Mouse (Mus musculus) intestine, embryonic 15.5 days (tissue): ENCODE data around the gene Pim1. TPM values are rescaled to one million over a fixed set of nuclear protein-coding genes. Genes with fewer than 3 reads are reported as not detected.

Experiments
- ATAC-seq: fragments of 200-750 bp; cut with Nextera tagmentation; 2 replicates; pipeline ENCODE4 v1.8.0; 2017; ENCODE audit warnings: moderate TSS enrichment, moderate library complexity
- H3K27ac ChIP-seq: fragments of 300-500 bp; sonication (generic); 2 replicates; pipeline ENCODE4 v1.5.1; 2015; ENCODE audit warnings: mild to moderate bottlenecking, inconsistent platforms
- H3K27me3 ChIP-seq: fragments of 300-500 bp; sonication (generic); replicated peaks from 2 replicates; pipeline ENCODE4 v1.6.1; 2015; ENCODE audit warnings: inconsistent platforms
- H3K36me3 ChIP-seq: fragments of 300-500 bp; sonication (generic); 2 replicates; pipeline ENCODE4 v1.6.1; 2015; ENCODE audit warnings: inconsistent platforms
- H3K4me1 ChIP-seq: fragments of 300-500 bp; sonication (generic); replicated peaks from 2 replicates; pipeline ENCODE4 v1.6.1; 2015; ENCODE audit warnings: inconsistent platforms
- H3K4me2 ChIP-seq: fragments of 300-500 bp; sonication (generic); replicated peaks from 2 replicates; pipeline ENCODE4 v1.6.1; 2015; ENCODE audit warnings: mild to moderate bottlenecking, inconsistent platforms
- H3K4me3 ChIP-seq: fragments of 300-500 bp; sonication (generic); replicated peaks from 2 replicates; pipeline ENCODE4 v1.5.1; 2015; ENCODE audit warnings: inconsistent platforms
- H3K9ac ChIP-seq: fragments of 300-500 bp; sonication (generic); 2 replicates; pipeline ENCODE4 v1.6.1; 2015; ENCODE audit warnings: inconsistent platforms
- H3K9me3 ChIP-seq: fragments of 300-500 bp; sonication (generic); 2 replicates; pipeline ENCODE4 v1.6.1; 2016; ENCODE audit warnings: inconsistent platforms
- WGBS: fragments of 180-500 bp; shearing (Covaris S2); methylation state at CpG from one replicate; pipeline ENCODE4 v1.1.7; 2015; 5-methylcytosine and 5-hydroxymethylcytosine counted together
- polyA plus RNA-seq: library from polyadenylated mRNA; unstranded; fragments of >200 nt; fragmentation: Nextera tagmentation; extraction: Ambion mirVana; gene quantifications from 2 replicates; pipeline ENCODE4 v1.2.1, GENCODE M21; 2015

Gene Pim1
- polyA plus RNA-seq, 1 experiment from 2014 or later, result 13.4 TPM

GRCm38 (mm10) chr17:29455411-29456120 is 35.0 kb upstream of the Pim1 start:
- 73% methylated on average over 9 of the region's 9 CpGs for WGBS
- Histone ChIP-seq H3K27ac (no peak overlapping the region), H3K4me1 (peaks cover 39% of the 10 kb centered on the region)

DNA sequence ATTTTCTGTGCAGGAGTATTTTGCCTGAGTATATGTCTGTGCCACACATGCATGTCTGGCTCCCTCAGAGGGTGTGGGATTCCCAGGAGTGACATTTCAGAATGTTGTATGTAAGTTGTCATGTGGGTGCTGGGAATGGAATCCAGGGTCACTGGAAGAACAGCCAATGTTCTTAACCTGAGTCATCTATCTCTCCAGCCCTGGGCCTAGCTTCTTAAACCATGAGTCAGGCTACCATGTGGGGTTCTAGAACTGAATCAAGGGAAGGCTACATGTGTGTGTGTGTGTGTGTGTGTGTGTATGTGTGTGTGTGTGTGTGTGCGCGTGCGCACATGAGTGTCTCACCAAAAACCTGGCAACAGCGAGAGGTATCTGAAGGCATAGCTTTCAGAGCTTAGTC is 34.1 kb upstream of the Pim1 start:
- 91% methylated on average over 4 of the region's 4 CpGs for WGBS
- H3K9ac ChIP-seq, result no peak overlapping the region

More at GRCm38 (mm10) chr17:29455411-29456120, 35.0 kb upstream of the Pim1 start:
- Histone ChIP-seq H3K9ac (no peak overlapping the region), H3K9me3 (no peaks in the 10 kb centered on the region), H3K27me3 (no peaks in the 10 kb centered on the region), H3K4me2 (no peak overlapping the region), H3K4me3 (no peak overlapping the region), H3K36me3 (no peaks in the 10 kb centered on the region)
- ATAC-seq, result no peak

GRCm38 (mm10) chr17:29456926-29457325 is 33.6 kb upstream of the Pim1 start:
- Histone ChIP-seq H3K27me3 (no peaks in the 10 kb centered on the region), H3K9ac (no peak overlapping the region), H3K9me3 (no peaks in the 10 kb centered on the region), H3K4me1 (peaks cover 27% of the 10 kb centered on the region), H3K4me2 (no peak overlapping the region), H3K27ac (no peak overlapping the region), H3K4me3 (no peak overlapping the region), H3K36me3 (no peaks in the 10 kb centered on the region)
- no peak for ATAC-seq
- 83% methylated on average over 2 of the region's 2 CpGs for WGBS

More for the DNA sequence above, 34.1 kb upstream of the Pim1 start:
- Histone ChIP-seq H3K27ac (no peak overlapping the region), H3K4me2 (no peak overlapping the region), H3K4me1 (peaks cover 30% of the 10 kb centered on the region), H3K9me3 (no peaks in the 10 kb centered on the region), H3K36me3 (no peaks in the 10 kb centered on the region), H3K27me3 (no peaks in the 10 kb centered on the region), H3K4me3 (no peak overlapping the region)
- ATAC-seq, result no peak

DNA sequence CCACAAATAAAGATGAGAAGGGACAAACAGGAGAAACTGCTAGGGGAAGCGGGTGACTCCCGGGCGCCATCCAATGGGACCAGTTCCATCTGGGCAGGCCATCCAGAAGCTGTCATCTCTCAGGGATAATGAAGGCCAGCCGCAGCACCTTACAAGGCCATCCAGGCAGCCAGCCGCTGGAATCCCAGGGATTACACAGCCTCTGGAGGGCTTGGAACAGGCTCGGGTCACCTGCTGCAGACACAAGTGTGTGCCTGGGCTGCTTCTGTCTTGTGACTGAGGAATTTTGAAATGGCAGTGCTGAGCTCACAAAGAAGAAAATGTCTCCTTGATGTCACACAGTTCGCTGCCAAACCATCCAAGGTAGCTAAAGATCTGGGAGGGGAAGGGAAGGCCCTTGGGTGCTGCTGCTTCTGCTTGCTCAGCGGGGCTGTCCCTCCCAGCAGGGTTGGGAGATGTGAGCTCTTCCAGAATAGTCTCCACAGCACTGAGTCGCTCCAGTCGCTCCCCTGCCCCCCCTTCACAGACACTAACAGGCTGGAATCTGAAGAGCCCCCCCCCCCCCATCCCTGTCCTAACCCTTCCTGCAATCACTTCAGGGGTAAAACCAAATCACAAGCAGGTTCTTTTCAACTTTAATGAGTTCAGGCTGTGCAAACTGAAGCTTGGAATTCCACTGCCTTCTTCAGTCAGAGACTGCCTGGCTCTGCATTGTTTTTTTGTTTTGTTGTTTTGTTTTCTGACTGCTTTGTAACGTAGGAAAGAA is 32.6 kb upstream of the Pim1 start:
- no peak overlapping the region for H3K9ac ChIP-seq
- WGBS, result 43% methylated on average over 11 of the region's 11 CpGs
- peaks cover 27% of the 10 kb centered on the region for H3K4me1 ChIP-seq
- H3K9me3 ChIP-seq, result no peaks in the 10 kb centered on the region
- H3K4me3 ChIP-seq, result no peak overlapping the region
- H3K4me2 ChIP-seq, result no peak overlapping the region
- no peaks in the 10 kb centered on the region for H3K36me3 ChIP-seq
- H3K27me3 ChIP-seq, result no peaks in the 10 kb centered on the region
- peak overlapping the region; percentile 51 for H3K27ac ChIP-seq
- no peak for ATAC-seq

- no peak overlapping the region for H3K9ac ChIP-seq
- H3K4me1 ChIP-seq, result peaks cover 36% of the 10 kb centered on the region
- peak overlapping the region; percentile 66 for H3K27ac ChIP-seq
- H3K4me2 ChIP-seq, result peak overlapping the region; percentile 54
- peak overlapping the region; percentile 11; the same call in 1 of the 2 replicates for H3K4me3 ChIP-seq
- no peaks in the 10 kb centered on the region for H3K27me3 ChIP-seq
- ATAC-seq, result no peak; the same call in 1 of the 2 replicates
- no peaks in the 10 kb centered on the region for H3K9me3 ChIP-seq
- whole genome bisulfite sequencing, result 7% methylated on average over 24 of the region's 24 CpGs
- H3K36me3 ChIP-seq, result no peaks in the 10 kb centered on the region
These were observed 31.0 kb upstream of the Pim1 start for GRCm38 (mm10) chr17:29459321-29460118.

DNA sequence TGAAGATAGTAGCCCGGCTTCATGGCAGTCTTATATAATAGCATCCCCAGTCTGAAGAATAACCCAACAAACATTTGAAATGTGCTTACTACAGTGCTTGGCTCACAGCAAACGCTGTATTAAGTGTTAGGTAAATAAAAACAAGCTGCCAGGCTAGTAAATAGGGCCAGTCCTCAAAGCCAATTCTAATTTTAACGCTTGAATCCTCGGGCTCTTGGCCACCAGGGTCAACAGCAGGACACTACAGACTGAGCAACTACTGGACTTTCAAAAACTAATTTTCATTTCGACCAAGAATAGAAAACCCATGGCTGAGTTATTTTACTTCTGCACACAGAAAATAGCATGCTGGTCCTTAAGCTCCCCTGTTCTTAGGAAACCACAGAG is 30.4 kb upstream of the Pim1 start:
- no peak for ATAC-seq
- Histone ChIP-seq H3K27ac (no peak overlapping the region; the same call in 1 of the 2 replicates), H3K4me2 (no peak overlapping the region), H3K9me3 (no peaks in the 10 kb centered on the region), H3K36me3 (no peaks in the 10 kb centered on the region), H3K4me3 (no peak overlapping the region), H3K27me3 (no peaks in the 10 kb centered on the region), H3K9ac (no peak overlapping the region), H3K4me1 (peaks cover 36% of the 10 kb centered on the region)
- WGBS, result 33% methylated on average over 5 of the region's 5 CpGs

- H3K27me3 ChIP-seq, result no peaks in the 10 kb centered on the region
- H3K4me1 ChIP-seq, result peaks cover 35% of the 10 kb centered on the region
- H3K9me3 ChIP-seq, result no peaks in the 10 kb centered on the region
- peak overlapping the region; percentile 27 for H3K4me3 ChIP-seq
- WGBS, result 22% methylated on average over 13 of the region's 13 CpGs
- ATAC-seq, result peak; percentile 50
- peak overlapping the region; percentile 88 for H3K27ac ChIP-seq
- H3K36me3 ChIP-seq, result no peaks in the 10 kb centered on the region
- no peak overlapping the region for H3K9ac ChIP-seq
- H3K4me2 ChIP-seq, result peak overlapping the region; percentile 54
These were observed 26.9 kb upstream of the Pim1 start for GRCm38 (mm10) chr17:29463627-29464026.

- no peaks in the 10 kb centered on the region for H3K27me3 ChIP-seq
- peak; percentile 80 for ATAC-seq
- H3K36me3 ChIP-seq, result no peaks in the 10 kb centered on the region
- H3K4me3 ChIP-seq, result peak overlapping the region; percentile 27
- no peaks in the 10 kb centered on the region for H3K9me3 ChIP-seq
- peak overlapping the region; percentile 88 for H3K27ac ChIP-seq
- H3K4me2 ChIP-seq, result peak overlapping the region; percentile 54
- no peak overlapping the region for H3K9ac ChIP-seq
- H3K4me1 ChIP-seq, result peaks cover 34% of the 10 kb centered on the region
- WGBS, result 4% methylated on average over 14 of the region's 14 CpGs
These were observed 26.5 kb upstream of the Pim1 start for GRCm38 (mm10) chr17:29464068-29464467.

DNA sequence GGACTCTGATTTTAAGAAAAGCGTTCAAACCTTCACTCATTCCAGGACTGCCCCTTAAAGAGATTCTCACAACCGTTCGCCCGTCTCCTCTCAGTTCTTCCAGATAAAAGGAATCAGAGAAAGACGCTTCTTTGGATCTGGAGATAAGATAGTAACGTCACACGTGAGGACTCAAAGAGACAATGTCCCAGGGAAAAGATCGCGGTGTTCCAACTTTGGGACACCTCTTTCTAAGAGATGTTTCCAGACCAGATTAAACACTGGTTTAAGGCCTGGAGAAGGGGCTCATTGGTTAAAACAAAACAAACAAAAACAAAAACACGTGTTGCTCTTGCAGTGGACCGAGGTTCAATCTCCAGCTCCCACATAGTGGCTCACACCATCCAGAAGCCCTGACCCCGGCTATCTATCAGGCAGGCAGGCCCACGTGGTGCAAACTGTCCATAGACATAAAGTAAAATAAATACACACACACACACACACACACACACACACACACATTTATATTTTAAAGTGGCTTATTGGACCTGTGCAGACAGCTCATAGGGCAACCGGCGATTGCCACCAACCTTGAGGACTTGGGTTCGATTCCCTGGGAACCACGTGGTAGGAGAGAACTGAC is 25.9 kb upstream of the Pim1 start:
- Histone ChIP-seq H3K27ac (peak overlapping the region; percentile 88), H3K4me1 (peaks cover 31% of the 10 kb centered on the region), H3K9me3 (no peaks in the 10 kb centered on the region), H3K9ac (no peak overlapping the region), H3K27me3 (no peaks in the 10 kb centered on the region), H3K4me2 (peak overlapping the region; percentile 54), H3K4me3 (peak overlapping the region; percentile 27; the same call in 1 of the 2 replicates), H3K36me3 (no peaks in the 10 kb centered on the region)
- ATAC-seq, result no peak
- WGBS, result 17% methylated on average over 17 of the region's 17 CpGs

DNA sequence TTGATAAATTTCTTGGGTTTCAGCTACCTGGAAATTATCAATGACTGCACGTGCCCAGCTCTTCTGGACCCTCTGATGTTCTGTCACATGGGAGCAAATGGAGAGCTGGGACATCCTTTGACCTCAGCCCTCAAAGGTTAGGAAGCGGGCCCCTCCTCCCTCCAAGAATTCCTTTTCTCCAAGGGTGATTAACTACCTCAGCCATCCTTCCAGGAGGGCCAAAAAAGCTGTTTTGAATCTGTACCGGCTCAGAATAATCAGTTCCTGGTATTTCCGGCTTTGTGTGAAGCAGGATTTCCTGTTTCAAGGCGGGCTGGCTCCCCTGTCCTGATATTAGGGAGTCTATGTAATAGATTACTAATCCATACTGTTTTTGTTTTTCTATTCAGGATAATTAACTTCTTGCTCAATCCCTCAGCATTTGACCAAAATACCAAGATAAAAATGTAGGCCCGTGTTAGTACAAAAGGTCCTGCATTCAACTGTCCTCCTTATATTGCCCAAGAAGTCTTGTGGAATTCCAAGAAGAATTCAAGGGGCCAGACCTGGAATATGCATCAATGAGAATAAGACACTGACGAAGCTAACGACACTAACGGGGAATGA is 25.0 kb upstream of the Pim1 start:
- H3K9me3 ChIP-seq, result no peaks in the 10 kb centered on the region
- H3K27ac ChIP-seq, result no peak overlapping the region
- H3K4me2 ChIP-seq, result no peak overlapping the region
- H3K36me3 ChIP-seq, result no peaks in the 10 kb centered on the region
- H3K9ac ChIP-seq, result no peak overlapping the region
- no peaks in the 10 kb centered on the region for H3K27me3 ChIP-seq
- H3K4me3 ChIP-seq, result no peak overlapping the region
- 43% methylated on average over 9 of the region's 9 CpGs for WGBS
- peaks cover 32% of the 10 kb centered on the region for H3K4me1 ChIP-seq
- no peak for ATAC-seq

DNA sequence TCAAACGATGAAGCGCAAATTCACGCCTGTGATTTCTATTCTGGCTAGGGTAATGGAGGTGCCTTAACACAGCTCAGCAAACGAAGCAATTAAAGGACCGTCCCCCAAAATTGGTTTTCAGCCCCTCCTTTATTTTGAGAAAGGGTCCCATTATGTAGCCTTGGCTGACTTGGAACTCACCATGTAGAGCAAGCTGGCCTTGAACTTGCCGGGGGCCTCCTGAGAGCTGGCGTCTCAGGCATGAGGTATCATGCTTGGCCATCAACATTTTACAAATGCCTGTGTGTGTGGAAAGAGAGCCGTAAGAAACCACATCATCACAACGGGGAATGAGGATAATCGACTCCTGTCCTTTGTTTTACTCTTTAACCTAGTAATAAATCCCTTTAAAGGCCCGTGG is 23.5 kb upstream of the Pim1 start:
- WGBS, result 37% methylated on average over 11 of the region's 11 CpGs
- no peaks in the 10 kb centered on the region for H3K27me3 ChIP-seq
- no peaks in the 10 kb centered on the region for H3K36me3 ChIP-seq
- no peak overlapping the region for H3K9ac ChIP-seq
- H3K27ac ChIP-seq, result peak overlapping the region; percentile 32; the same call in 1 of the 2 replicates
- no peaks in the 10 kb centered on the region for H3K9me3 ChIP-seq
- ATAC-seq, result no peak
- H3K4me2 ChIP-seq, result no peak overlapping the region; the same call in 1 of the 2 replicates
- H3K4me3 ChIP-seq, result no peak overlapping the region
- H3K4me1 ChIP-seq, result peaks cover 32% of the 10 kb centered on the region
